Mouse (Mus musculus): ENCODE data around the gene Hdhd3. TPM values are rescaled to one million over a fixed set of nuclear protein-coding genes. Genes with fewer than 3 reads are reported as not detected.

Hdhd3 gene
- polyA plus RNA-seq, 2 experiments, result 7.6 to 15.0 TPM

DNA sequence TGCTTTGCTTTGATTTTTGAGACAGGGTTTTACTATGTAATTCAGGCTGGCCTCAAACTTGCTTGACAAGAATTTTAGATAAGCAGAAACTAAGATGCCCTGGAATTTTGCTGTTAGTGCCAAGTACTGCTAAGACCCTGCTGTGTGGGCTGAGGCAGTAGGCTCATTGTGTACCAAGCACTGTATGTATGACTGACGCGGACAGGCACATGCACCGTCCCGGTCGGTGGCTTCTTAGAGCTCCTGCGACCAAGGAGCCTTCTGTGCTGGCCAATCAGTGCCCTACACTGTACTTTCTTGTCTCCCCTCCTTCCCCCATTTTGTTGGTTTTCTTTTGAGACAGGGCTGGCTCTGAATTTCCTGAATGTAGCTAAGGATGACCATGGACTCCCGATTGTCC lies 11.7 kb upstream of the Hdhd3 start:
- no peak for DNase-seq (ENCODE audit: low spot score)
- Histone ChIP-seq H3K9me3 (ENCODE audit: control insufficient read depth, low read length) (no peaks in the 10 kb centered on the region), H3K27ac (replicated peaks; ENCODE audit: low read depth, low read length) (no peak overlapping the region), H3K27me3 (ENCODE audit: control insufficient read depth, insufficient read depth, low read length) (no peaks in the 10 kb centered on the region), H3K4me1 (ENCODE audit: control insufficient read depth, insufficient read depth, low read length) (peaks cover 19% of the 10 kb centered on the region), H3K9ac (ENCODE audit: low read depth, low read length, severe bottlenecking) (no peak overlapping the region), H3K4me2 (replicated peaks; ENCODE audit: low read depth, low read length, severe bottlenecking) (no peak overlapping the region), H3K4me3 (replicated peaks; ENCODE audit: low read length) (no peak overlapping the region), H3K36me3 (ENCODE audit: control insufficient read depth, insufficient read depth, low read length) (peaks cover 42% of the 10 kb centered on the region)
- no peak for TF ChIP-seq POLR2A (IDR thresholded peaks at IDR 0.05; ENCODE audit: borderline replicate concordance, extremely low read depth, insufficient read depth, insufficient read length)
- no peak for ATAC-seq (ENCODE audit: low FRiP score, low read depth)
- 79% methylated on average over 7 of the region's 7 CpGs for WGBS

DNA sequence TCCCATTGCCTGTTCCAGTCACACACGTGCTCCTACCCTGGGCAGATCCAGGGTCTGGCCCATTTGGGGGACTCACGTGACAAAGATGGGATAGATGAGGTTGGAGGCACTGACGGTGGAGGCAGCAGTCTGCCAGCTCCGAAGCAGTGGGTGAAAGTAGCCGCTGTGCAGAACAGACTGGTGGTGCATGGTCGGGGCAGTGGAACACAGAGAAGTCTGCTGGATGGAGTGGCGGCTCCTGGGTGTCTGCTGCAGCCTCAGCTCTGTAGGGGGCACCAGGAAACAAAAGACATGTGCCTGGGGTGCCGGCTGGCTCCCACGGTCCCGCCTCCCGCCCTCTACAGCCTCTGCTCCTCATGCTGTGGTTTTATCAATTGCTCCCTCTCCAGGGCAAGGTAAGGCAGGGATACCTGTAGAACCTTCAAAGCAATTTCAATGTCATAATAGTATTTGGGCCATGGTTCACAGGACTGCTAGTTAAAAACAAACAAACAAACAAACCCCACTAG lies 10.8 kb upstream of the Hdhd3 start:
- Histone ChIP-seq H3K4me3 (replicated peaks; ENCODE audit: low read length) (no peak overlapping the region), H3K9ac (ENCODE audit: low read depth, low read length, severe bottlenecking) (no peak overlapping the region), H3K27me3 (ENCODE audit: control insufficient read depth, insufficient read depth, low read length) (no peaks in the 10 kb centered on the region), H3K9me3 (ENCODE audit: control insufficient read depth, low read length) (no peaks in the 10 kb centered on the region), H3K36me3 (ENCODE audit: control insufficient read depth, insufficient read depth, low read length) (peaks cover 51% of the 10 kb centered on the region), H3K27ac (replicated peaks; ENCODE audit: low read depth, low read length) (no peak overlapping the region), H3K4me2 (replicated peaks; ENCODE audit: low read depth, low read length, severe bottlenecking) (no peak overlapping the region), H3K4me1 (ENCODE audit: control insufficient read depth, insufficient read depth, low read length) (peaks cover 17% of the 10 kb centered on the region)
- no peak for TF ChIP-seq POLR2A (IDR thresholded peaks at IDR 0.05; ENCODE audit: borderline replicate concordance, extremely low read depth, insufficient read depth, insufficient read length)
- WGBS, result 59% methylated on average over 11 of the region's 11 CpGs
- ATAC-seq (ENCODE audit: low FRiP score, low read depth) (no peak), DNase-seq (ENCODE audit: low spot score) (no peak)

DNA sequence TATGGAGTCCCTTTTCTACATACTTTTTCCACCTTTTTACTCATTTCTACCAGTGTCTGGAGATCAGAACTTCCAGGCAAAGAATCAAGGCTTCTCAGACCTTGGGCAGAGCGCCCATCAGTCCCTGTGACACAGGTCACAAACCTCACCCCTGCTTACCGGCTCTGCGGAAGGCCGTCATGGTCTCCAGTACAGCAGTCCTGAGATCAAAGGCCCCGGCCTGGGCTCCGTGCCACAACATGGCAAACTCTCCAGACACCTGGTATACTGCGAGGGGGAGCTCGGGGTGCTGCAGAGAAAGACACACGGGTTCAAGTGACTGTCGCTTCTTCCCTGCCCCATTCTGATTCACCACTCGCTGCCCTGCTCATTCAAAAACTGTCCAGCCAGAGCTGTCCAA lies 6.7 kb upstream of the Hdhd3 start:
- no peak for TF ChIP-seq POLR2A (IDR thresholded peaks at IDR 0.05; ENCODE audit: borderline replicate concordance, extremely low read depth, insufficient read depth, insufficient read length)
- no peak overlapping the region for H3K4me2 ChIP-seq (replicated peaks; ENCODE audit: low read depth, low read length, severe bottlenecking)
- H3K36me3 ChIP-seq (ENCODE audit: control insufficient read depth, insufficient read depth, low read length), result peaks cover 74% of the 10 kb centered on the region
- DNase-seq (ENCODE audit: low spot score), result no peak
- ATAC-seq (ENCODE audit: low FRiP score, low read depth), result no peak
- 88% methylated on average over 11 of the region's 11 CpGs for WGBS
- no peaks in the 10 kb centered on the region for H3K27me3 ChIP-seq (ENCODE audit: control insufficient read depth, insufficient read depth, low read length)
- no peak overlapping the region for H3K9ac ChIP-seq (ENCODE audit: low read depth, low read length, severe bottlenecking)
- no peaks in the 10 kb centered on the region for H3K9me3 ChIP-seq (ENCODE audit: control insufficient read depth, low read length)
- no peaks in the 10 kb centered on the region for H3K4me1 ChIP-seq (ENCODE audit: control insufficient read depth, insufficient read depth, low read length)
- no peak overlapping the region for H3K27ac ChIP-seq (replicated peaks; ENCODE audit: low read depth, low read length)
- H3K4me3 ChIP-seq (replicated peaks; ENCODE audit: low read length), result no peak overlapping the region

DNA sequence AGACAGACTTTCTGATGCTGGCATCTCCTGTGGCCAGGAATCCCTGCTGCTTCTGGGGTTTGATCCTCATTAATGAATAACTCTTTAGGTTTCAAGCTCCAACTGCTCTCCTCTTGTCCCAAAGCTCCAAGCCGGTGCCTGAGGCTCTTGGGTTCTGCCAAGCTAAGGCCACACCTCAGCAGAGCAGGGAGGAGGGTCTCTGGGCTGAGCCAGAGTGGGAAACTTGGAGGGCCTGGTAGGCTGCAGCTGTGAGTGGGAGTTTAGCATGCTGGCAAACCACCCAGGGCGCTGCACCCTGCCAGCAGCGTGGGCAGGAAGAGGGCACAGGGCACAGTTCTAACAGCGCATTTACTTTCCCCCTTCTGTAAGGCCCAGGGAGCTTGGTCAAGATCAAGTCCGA lies 5.6 kb upstream of the Hdhd3 start:
- TF ChIP-seq POLR2A (IDR thresholded peaks at IDR 0.05; ENCODE audit: borderline replicate concordance, extremely low read depth, insufficient read depth, insufficient read length), result no peak
- 90% methylated on average over 5 of the region's 5 CpGs for WGBS
- H3K9ac ChIP-seq (ENCODE audit: low read depth, low read length, severe bottlenecking), result no peak overlapping the region
- no peaks in the 10 kb centered on the region for H3K9me3 ChIP-seq (ENCODE audit: control insufficient read depth, low read length)
- no peak for DNase-seq (ENCODE audit: low spot score)
- no peak overlapping the region for H3K4me3 ChIP-seq (replicated peaks; ENCODE audit: low read length)
- no peaks in the 10 kb centered on the region for H3K4me1 ChIP-seq (ENCODE audit: control insufficient read depth, insufficient read depth, low read length)
- peaks cover 71% of the 10 kb centered on the region for H3K36me3 ChIP-seq (ENCODE audit: control insufficient read depth, insufficient read depth, low read length)
- no peaks in the 10 kb centered on the region for H3K27me3 ChIP-seq (ENCODE audit: control insufficient read depth, insufficient read depth, low read length)
- H3K4me2 ChIP-seq (replicated peaks; ENCODE audit: low read depth, low read length, severe bottlenecking), result no peak overlapping the region
- no peak overlapping the region for H3K27ac ChIP-seq (replicated peaks; ENCODE audit: low read depth, low read length)
- ATAC-seq (ENCODE audit: low FRiP score, low read depth), result no peak

DNA sequence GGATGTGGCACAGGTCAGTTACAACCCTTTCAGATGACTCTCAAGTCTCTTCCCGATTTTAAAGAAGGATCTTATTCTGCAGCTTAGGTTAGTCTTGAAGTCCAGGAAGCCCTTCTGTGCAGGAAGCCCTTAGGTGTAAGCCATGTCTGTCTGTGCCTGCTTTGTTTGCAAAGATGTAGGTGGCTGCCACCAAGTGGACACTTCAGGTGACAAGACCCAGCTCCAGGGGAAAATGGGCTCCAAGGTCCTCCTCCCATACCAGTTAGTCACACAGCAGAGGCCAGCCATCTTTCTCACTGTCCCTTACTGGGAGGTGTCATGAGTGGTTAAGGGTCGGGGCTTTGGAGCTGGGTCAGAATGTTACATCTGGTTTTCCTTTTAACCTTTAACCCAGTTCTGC lies 3.5 kb upstream of the Hdhd3 start:
- no peak for ATAC-seq (ENCODE audit: low FRiP score, low read depth)
- no peak overlapping the region for H3K27ac ChIP-seq (replicated peaks; ENCODE audit: low read depth, low read length)

DNA sequence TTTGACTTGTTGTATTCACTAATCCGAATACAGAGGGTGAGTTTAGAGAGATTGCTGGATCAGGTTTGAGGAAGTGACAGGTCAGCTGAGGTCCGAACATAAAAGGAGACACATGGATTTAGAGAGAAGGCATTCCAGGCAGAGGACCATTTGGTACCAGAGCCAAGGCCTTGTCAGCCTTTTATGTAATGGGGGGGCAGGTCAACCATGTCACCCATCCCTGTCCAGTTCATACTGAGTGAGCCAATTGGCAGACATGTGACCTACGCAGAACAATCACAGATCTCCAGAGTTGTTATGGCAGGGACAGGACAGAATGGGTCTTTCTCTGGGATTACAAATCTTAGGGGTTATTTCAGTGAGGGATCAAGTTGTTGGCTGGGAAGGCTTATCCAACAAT lies 2.7 kb upstream of the Hdhd3 start:
- H3K9me3 ChIP-seq (ENCODE audit: control insufficient read depth, low read length), result no peaks in the 10 kb centered on the region
- H3K9ac ChIP-seq (ENCODE audit: low read depth, low read length, severe bottlenecking), result no peak overlapping the region
- H3K36me3 ChIP-seq (ENCODE audit: control insufficient read depth, insufficient read depth, low read length), result peaks cover 43% of the 10 kb centered on the region
- peaks cover 9% of the 10 kb centered on the region for H3K4me1 ChIP-seq (ENCODE audit: control insufficient read depth, insufficient read depth, low read length)
- H3K27me3 ChIP-seq (ENCODE audit: control insufficient read depth, insufficient read depth, low read length), result no peaks in the 10 kb centered on the region
- H3K4me2 ChIP-seq (replicated peaks; ENCODE audit: low read depth, low read length, severe bottlenecking), result no peak overlapping the region
- TF ChIP-seq POLR2A (IDR thresholded peaks at IDR 0.05; ENCODE audit: borderline replicate concordance, extremely low read depth, insufficient read depth, insufficient read length), result no peak
- no peak for ATAC-seq (ENCODE audit: low FRiP score, low read depth)
- no peak overlapping the region for H3K27ac ChIP-seq (replicated peaks; ENCODE audit: low read depth, low read length)
- 84% methylated on average over 3 of the region's 3 CpGs for WGBS
- H3K4me3 ChIP-seq (replicated peaks; ENCODE audit: low read length), result no peak overlapping the region
- no peak for DNase-seq (ENCODE audit: low spot score)

More for the DNA sequence above, 3.5 kb upstream of the Hdhd3 start:
- DNase-seq (ENCODE audit: low spot score), result no peak
- H3K4me2 ChIP-seq (replicated peaks; ENCODE audit: low read depth, low read length, severe bottlenecking), result no peak overlapping the region
- no peak for TF ChIP-seq POLR2A (IDR thresholded peaks at IDR 0.05; ENCODE audit: borderline replicate concordance, extremely low read depth, insufficient read depth, insufficient read length)
- H3K4me3 ChIP-seq (replicated peaks; ENCODE audit: low read length), result no peak overlapping the region
- peaks cover 51% of the 10 kb centered on the region for H3K36me3 ChIP-seq (ENCODE audit: control insufficient read depth, insufficient read depth, low read length)
- H3K27me3 ChIP-seq (ENCODE audit: control insufficient read depth, insufficient read depth, low read length), result no peaks in the 10 kb centered on the region
- 0 out of 2 replicates have a peak, but pooled peaks cover 3% of the 10 kb centered on the region for H3K4me1 ChIP-seq (ENCODE audit: control insufficient read depth, insufficient read depth, low read length)
- 62% methylated on average over 2 of the region's 2 CpGs for WGBS
- no peak overlapping the region for H3K9ac ChIP-seq (ENCODE audit: low read depth, low read length, severe bottlenecking)
- no peaks in the 10 kb centered on the region for H3K9me3 ChIP-seq (ENCODE audit: control insufficient read depth, low read length)

Measured in limb, embryonic 14.5 days (tissue).